Mouse (Mus musculus) hindbrain, embryonic 14.5 days (tissue): ENCODE data around the gene Nepro. TPM values are rescaled to one million over a fixed set of nuclear protein-coding genes. Genes with fewer than 3 reads are reported as not detected.

Experiments
- ATAC-seq: fragments of 200-750 bp; cut with Nextera tagmentation; 2 replicates; pipeline ENCODE4 v1.8.0; 2017; ENCODE audit warnings: moderate number of reproducible peaks, mild to moderate bottlenecking, moderate TSS enrichment, moderate library complexity; ENCODE audit not compliant: low FRiP score
- DNase-seq: peaks from one replicate; pipeline ENCODE4 v3.0.0-alpha.2; 2015; ENCODE audit warnings: low spot score
- H3K27ac ChIP-seq: fragments of 300-500 bp; sonication (generic); 2 replicates; pipeline ENCODE4 v1.5.1; 2014; ENCODE audit warnings: mild to moderate bottlenecking, moderate library complexity
- H3K27me3 ChIP-seq: fragments of 300-500 bp; sonication (generic); 2 replicates; pipeline ENCODE4 v1.6.1; 2014; ENCODE audit warnings: mild to moderate bottlenecking, low read length, mixed read lengths; ENCODE audit not compliant: control insufficient read depth, insufficient read depth
- H3K36me3 ChIP-seq: fragments of 300-500 bp; sonication (generic); replicated peaks from 2 replicates; pipeline ENCODE4 v1.6.1; 2014; ENCODE audit not compliant: control insufficient read depth, insufficient read depth
- H3K4me1 ChIP-seq: fragments of 300-500 bp; sonication (generic); replicated peaks from 2 replicates; pipeline ENCODE4 v1.6.1; 2014; ENCODE audit warnings: antibody characterized with exemption, low read length, mixed read lengths; ENCODE audit not compliant: control insufficient read depth, insufficient read depth
- H3K4me2 ChIP-seq: fragments of 300-500 bp; sonication (generic); replicated peaks from 2 replicates; pipeline ENCODE4 v1.6.1; 2014; ENCODE audit warnings: mild to moderate bottlenecking, moderate library complexity
- H3K4me3 ChIP-seq: fragments of 300-500 bp; sonication (generic); replicated peaks from 2 replicates; pipeline ENCODE4 v1.5.1; 2014; ENCODE audit warnings: mild to moderate bottlenecking, low read length
- H3K9ac ChIP-seq: fragments of 300-500 bp; sonication (generic); 2 replicates; pipeline ENCODE4 v1.6.1; 2014
- H3K9me3 ChIP-seq: fragments of 300-500 bp; sonication (generic); 2 replicates; pipeline ENCODE4 v1.6.1; 2016; ENCODE audit warnings: low read length; ENCODE audit not compliant: control insufficient read depth
- WGBS: fragments of 180-500 bp; shearing (Covaris S2); extraction: QIAGEN DNeasy Blood & Tissue Kit; methylation state at CpG from one replicate; pipeline ENCODE4 v1.1.7; 2014; 5-methylcytosine and 5-hydroxymethylcytosine counted together
- polyA plus RNA-seq: library from polyadenylated mRNA; unstranded; fragments of >200 nt; fragmentation: Nextera tagmentation; extraction: Ambion mirVana; gene quantifications from 2 replicates; pipeline ENCODE4 v1.2.1, GENCODE M21; 2014

Nepro gene
- polyA plus RNA-seq, 1 experiment from 2014 or later, result 5.4 TPM

DNA sequence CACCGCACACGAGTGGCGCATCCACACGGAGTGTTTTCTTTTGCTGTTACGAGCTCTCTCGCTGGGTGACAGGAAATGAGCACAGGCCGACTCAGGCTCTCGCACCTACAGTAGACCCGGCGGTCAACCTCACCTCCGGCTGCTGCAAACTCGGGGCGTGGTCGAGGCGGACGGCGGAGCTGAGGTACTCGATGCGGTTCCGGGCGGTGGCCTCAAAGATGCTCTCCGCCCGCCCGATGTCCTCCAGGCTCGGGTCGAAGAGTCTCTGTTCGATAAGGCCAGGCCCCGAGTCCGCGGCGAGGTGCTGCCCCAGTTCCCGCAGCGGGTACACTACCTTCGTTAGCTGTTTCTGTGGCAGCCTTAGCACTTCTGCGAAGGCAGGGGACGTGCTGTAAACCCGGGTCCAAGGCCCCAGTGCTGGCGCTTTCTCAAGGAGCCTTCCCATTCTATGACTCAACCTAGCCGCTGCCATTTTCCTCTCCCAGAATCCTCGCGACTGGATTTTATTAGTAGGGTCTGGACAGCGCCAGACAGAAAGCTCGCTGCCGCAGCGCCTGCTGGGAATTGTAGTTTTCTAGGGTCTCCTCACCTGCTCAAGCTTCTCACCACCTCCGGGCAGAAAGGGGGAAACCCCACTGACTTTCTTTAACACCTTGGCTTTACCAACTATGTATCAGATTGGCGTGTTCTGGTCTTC lies 21.9 kb downstream of the Nepro start, which contains the start of gene Gtpbp8:
Gtpbp8 (minus strand) TSS at position 498 of the 697 bp plus-strand sequence.
- WGBS, result under 1% methylated on average over 44 of the region's 47 CpGs
- Histone ChIP-seq H3K36me3 (peaks cover 14% of the 10 kb centered on the region), H3K4me3 (peak within 1 kb of the TSS; percentile 89), H3K27ac (peak within 1 kb of the TSS; percentile 97), H3K9ac (peak within 1 kb of the TSS; percentile 93), H3K4me1 (peaks cover 13% of the 10 kb centered on the region), H3K4me2 (peak within 1 kb of the TSS; percentile 67), H3K27me3 (no peaks in the 10 kb centered on the region), H3K9me3 (no peaks in the 10 kb centered on the region)
- ATAC-seq (peak; percentile 95), DNase-seq (peak; percentile 93)

DNA sequence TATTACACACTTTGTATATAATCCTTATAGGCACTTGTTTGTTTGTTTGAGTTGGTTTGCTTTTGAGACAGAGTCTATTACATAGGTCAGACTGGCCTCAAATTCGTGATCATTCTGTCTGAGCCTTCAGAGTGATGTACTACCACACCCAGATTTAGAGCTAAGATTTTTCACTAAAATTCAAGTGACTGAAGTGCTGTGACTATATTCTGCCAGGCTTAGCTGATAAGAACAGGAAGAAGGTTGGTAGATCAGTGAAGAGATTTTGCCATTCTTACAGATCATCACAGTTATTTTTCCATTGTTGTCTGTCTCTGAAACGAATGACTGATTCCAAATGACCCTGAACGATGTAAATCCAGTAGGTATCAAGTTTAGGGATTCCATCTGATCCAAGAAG lies 23.9 kb downstream of the Nepro start:
- Histone ChIP-seq H3K36me3 (no peaks in the 10 kb centered on the region), H3K4me2 (no peak overlapping the region), H3K4me3 (no peak overlapping the region), H3K9me3 (no peaks in the 10 kb centered on the region), H3K27ac (no peak overlapping the region), H3K9ac (no peak overlapping the region), H3K27me3 (no peaks in the 10 kb centered on the region), H3K4me1 (peaks cover 13% of the 10 kb centered on the region)
- WGBS, result 68% methylated on average over 3 of the region's 3 CpGs
- DNase-seq, result no peak
- no peak for ATAC-seq

- Histone ChIP-seq H3K27me3 (no peaks in the 10 kb centered on the region), H3K4me3 (no peak overlapping the region), H3K36me3 (no peaks in the 10 kb centered on the region), H3K4me1 (no peaks in the 10 kb centered on the region), H3K9me3 (no peaks in the 10 kb centered on the region), H3K4me2 (no peak overlapping the region), H3K27ac (no peak overlapping the region), H3K9ac (no peak overlapping the region)
- 87% methylated on average over 8 of the region's 8 CpGs for WGBS
- ATAC-seq, result no peak
- DNase-seq, result no peak
These were observed 33.6 kb downstream of the Nepro start for GRCm38 (mm10) chr16:44757700-44758099.

DNA sequence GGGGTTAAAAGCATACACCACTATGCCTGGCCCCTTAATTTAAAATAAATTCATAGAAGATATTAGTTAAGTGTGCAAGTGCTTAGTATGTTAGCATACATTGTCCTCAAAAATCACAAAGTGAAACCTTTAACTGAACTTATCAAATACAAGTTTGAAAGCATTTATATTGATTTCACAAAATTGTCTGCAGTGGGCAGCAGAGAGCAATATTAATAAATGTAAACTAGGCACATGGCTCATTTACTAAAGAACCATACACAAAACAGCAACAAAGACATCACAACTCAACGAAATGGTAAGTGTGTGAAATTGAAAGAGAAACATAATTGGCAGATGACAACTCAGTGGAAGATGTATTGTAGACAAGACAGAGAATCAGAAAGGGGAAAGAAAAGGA lies 37.7 kb downstream of the Nepro start:
- no peak for DNase-seq
- H3K27ac ChIP-seq, result no peak overlapping the region
- no peak for ATAC-seq
- 61% methylated on average over 1 of the region's 1 CpGs for WGBS
- no peak overlapping the region for H3K4me3 ChIP-seq
- H3K4me1 ChIP-seq, result no peaks in the 10 kb centered on the region
- no peaks in the 10 kb centered on the region for H3K9me3 ChIP-seq
- no peaks in the 10 kb centered on the region for H3K27me3 ChIP-seq
- no peak overlapping the region for H3K4me2 ChIP-seq
- H3K9ac ChIP-seq, result no peak overlapping the region
- H3K36me3 ChIP-seq, result no peaks in the 10 kb centered on the region

- H3K36me3 ChIP-seq, result no peaks in the 10 kb centered on the region
- no peak for DNase-seq
- H3K4me2 ChIP-seq, result no peak within 1 kb of the TSS
- no peak within 1 kb of the TSS for H3K4me3 ChIP-seq
- no peaks in the 10 kb centered on the region for H3K27me3 ChIP-seq
- no peak within 1 kb of the TSS for H3K9ac ChIP-seq
- no peaks in the 10 kb centered on the region for H3K9me3 ChIP-seq
- H3K4me1 ChIP-seq, result no peaks in the 10 kb centered on the region
- H3K27ac ChIP-seq, result no peak within 1 kb of the TSS
- no peak for ATAC-seq
- whole genome bisulfite sequencing, result 79% methylated on average over 22 of the region's 22 CpGs
These were observed 41.6 kb downstream of the Nepro start, which contains the start of gene Cd200r1 for GRCm38 (mm10) chr16:44765555-44766319. Cd200r1 (plus strand) TSS chr16:44765736.

DNA sequence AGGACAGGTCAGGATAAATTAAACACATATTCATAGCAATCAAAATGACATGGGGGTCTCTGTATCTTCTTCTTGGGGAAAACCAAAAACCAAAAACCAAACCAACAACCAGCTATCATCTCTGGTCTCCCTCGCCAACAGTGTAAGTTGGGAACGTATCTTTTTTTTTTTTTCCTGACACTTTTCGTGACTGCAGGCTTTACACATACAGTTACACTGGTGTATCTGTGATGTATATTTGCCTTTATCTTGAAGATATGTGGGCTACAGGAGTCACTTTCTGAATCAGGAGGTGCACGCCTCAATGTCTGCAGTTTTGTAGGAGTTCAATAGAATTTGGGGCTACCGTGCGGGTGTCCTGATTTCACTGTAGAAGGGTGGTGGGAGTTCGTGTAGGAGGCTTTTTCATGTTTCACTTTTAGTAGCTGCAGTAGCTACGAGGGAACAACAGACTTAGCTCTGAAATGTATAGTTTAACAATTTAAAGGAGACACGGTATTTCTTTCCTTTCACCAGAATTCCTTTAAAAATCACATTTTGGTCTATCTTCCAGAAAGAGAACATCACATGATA lies 42.3 kb downstream of the Nepro start:
- DNase-seq, result no peak
- no peak overlapping the region for H3K27ac ChIP-seq
- no peaks in the 10 kb centered on the region for H3K36me3 ChIP-seq
- H3K27me3 ChIP-seq, result no peaks in the 10 kb centered on the region
- H3K9ac ChIP-seq, result no peak overlapping the region
- H3K4me2 ChIP-seq, result no peak overlapping the region
- H3K9me3 ChIP-seq, result no peaks in the 10 kb centered on the region
- 92% methylated on average over 9 of the region's 9 CpGs for WGBS
- no peaks in the 10 kb centered on the region for H3K4me1 ChIP-seq
- ATAC-seq, result no peak
- no peak overlapping the region for H3K4me3 ChIP-seq

DNA sequence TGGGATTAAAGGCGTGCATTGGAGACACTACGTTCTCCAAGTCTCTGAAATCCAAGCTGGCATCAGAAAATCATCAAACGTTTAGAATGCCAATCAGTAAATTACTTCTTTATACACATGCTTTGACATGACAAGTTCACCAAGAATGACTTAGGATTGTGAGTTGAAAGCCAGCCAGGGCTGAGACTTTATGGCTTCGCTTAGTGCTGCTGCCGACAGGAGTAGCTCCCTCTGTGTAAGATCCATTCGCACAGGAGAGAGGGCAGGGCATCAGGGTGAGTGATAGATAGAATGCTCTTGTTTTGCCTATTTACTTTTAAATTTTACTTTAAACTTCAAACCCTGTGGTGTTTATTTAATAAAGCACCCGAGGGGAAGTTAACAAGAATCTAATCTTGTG lies 43.4 kb downstream of the Nepro start:
- H3K27ac ChIP-seq, result no peak overlapping the region
- no peak for ATAC-seq
- 93% methylated on average over 7 of the region's 7 CpGs for WGBS

DNA sequence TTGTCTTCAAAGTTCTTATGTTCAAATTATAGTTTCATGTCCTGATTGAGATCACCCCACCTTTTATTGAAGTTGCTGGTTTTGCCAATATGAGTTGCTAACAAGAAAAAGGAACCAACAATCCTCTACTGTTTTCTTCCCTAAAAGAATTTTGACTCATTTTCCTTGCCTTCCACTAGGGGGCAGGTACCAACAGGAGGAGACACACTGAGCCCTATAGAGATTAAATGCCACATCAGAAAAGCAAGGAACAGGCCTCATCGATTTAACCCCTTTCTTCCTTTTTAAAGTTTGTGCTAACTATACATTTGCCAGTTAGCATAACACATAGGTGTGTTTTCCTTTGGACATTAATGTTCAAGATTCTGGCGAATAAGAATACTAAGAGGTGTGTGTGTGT lies 43.9 kb downstream of the Nepro start:
- no peaks in the 10 kb centered on the region for H3K36me3 ChIP-seq

More for the DNA sequence above, 43.4 kb downstream of the Nepro start:
- Histone ChIP-seq H3K4me1 (no peaks in the 10 kb centered on the region), H3K36me3 (no peaks in the 10 kb centered on the region), H3K27me3 (no peaks in the 10 kb centered on the region; the same call in 1 of the 2 replicates), H3K9ac (no peak overlapping the region), H3K4me3 (no peak overlapping the region), H3K9me3 (no peaks in the 10 kb centered on the region), H3K4me2 (no peak overlapping the region)
- no peak for DNase-seq

GRCm38 (mm10) chr16:44772577-44772976 lies 48.5 kb downstream of the Nepro start:
- no peaks in the 10 kb centered on the region; the same call in 1 of the 2 replicates for H3K27me3 ChIP-seq
- H3K27ac ChIP-seq, result no peak overlapping the region
- no peaks in the 10 kb centered on the region for H3K36me3 ChIP-seq
- no peak overlapping the region for H3K4me2 ChIP-seq
- H3K4me3 ChIP-seq, result no peak overlapping the region
- DNase-seq (no peak), ATAC-seq (no peak)
- H3K9ac ChIP-seq, result no peak overlapping the region
- 81% methylated on average over 6 of the region's 6 CpGs for WGBS
- no peaks in the 10 kb centered on the region for H3K9me3 ChIP-seq
- no peaks in the 10 kb centered on the region for H3K4me1 ChIP-seq

More for the DNA sequence above, 43.9 kb downstream of the Nepro start:
- ATAC-seq (peak; percentile 62; the same call in 1 of the 2 replicates), DNase-seq (peak; percentile 59)
- Histone ChIP-seq H3K9ac (no peak overlapping the region), H3K4me2 (no peak overlapping the region), H3K9me3 (no peaks in the 10 kb centered on the region), H3K27ac (no peak overlapping the region), H3K27me3 (no peaks in the 10 kb centered on the region; the same call in 1 of the 2 replicates), H3K4me3 (no peak overlapping the region), H3K4me1 (no peaks in the 10 kb centered on the region)
- 50% methylated on average over 2 of the region's 2 CpGs for WGBS
